Mouse (Mus musculus) forebrain, embryonic 11.5 days (tissue): ENCODE data around the gene Atp6ap1l. TPM values are rescaled to one million over a fixed set of nuclear protein-coding genes. Genes with fewer than 3 reads are reported as not detected.

ENCODE experiments used
- ATAC-seq: fragments of 200-750 bp; cut with Nextera tagmentation; replicated peaks from 2 replicates; pipeline ENCODE4 v1.8.0; 2017; ENCODE audit warnings: moderate TSS enrichment; ENCODE audit not compliant: low FRiP score
- DNase-seq: peaks from one replicate; pipeline ENCODE4 v3.0.0-alpha.2; 2017; ENCODE audit warnings: low spot score
- H3K27ac ChIP-seq: fragments of 300-500 bp; sonication (generic); 2 replicates; pipeline ENCODE4 v1.5.1; 2014; ENCODE audit warnings: low read depth, low read length
- H3K27me3 ChIP-seq: fragments of 300-500 bp; sonication (generic); 2 replicates; pipeline ENCODE4 v1.6.1; 2014; ENCODE audit warnings: mild to moderate bottlenecking, low read length, mixed read lengths; ENCODE audit not compliant: control insufficient read depth, insufficient read depth
- H3K36me3 ChIP-seq: fragments of 300-500 bp; sonication (generic); 2 replicates; pipeline ENCODE4 v1.6.1; 2014; ENCODE audit warnings: mild to moderate bottlenecking, low read length, moderate library complexity, mixed read lengths; ENCODE audit not compliant: control insufficient read depth, insufficient read depth
- H3K4me1 ChIP-seq: fragments of 300-500 bp; sonication (generic); replicated peaks from 2 replicates; pipeline ENCODE4 v1.6.1; 2014; ENCODE audit warnings: low read length, mixed read lengths; ENCODE audit not compliant: control insufficient read depth, insufficient read depth
- H3K4me2 ChIP-seq: fragments of 300-500 bp; sonication (generic); 2 replicates; pipeline ENCODE4 v1.6.1; 2014; ENCODE audit warnings: low read depth, mild to moderate bottlenecking, low read length, moderate library complexity, mixed read lengths; ENCODE audit not compliant: severe bottlenecking
- H3K4me3 ChIP-seq: fragments of 300-500 bp; sonication (generic); 2 replicates; pipeline ENCODE4 v1.5.1; 2014; ENCODE audit warnings: low read depth, low read length
- H3K9ac ChIP-seq: fragments of 300-500 bp; sonication (generic); 2 replicates; pipeline ENCODE4 v1.6.1; 2014; ENCODE audit warnings: low read length
- H3K9me3 ChIP-seq: fragments of 300-500 bp; sonication (generic); 2 replicates; pipeline ENCODE4 v1.6.1; 2016; ENCODE audit warnings: low read length, mixed read lengths; ENCODE audit not compliant: control insufficient read depth
- WGBS: fragments of 180-500 bp; shearing (Covaris S2); extraction: QIAGEN DNeasy Blood & Tissue Kit; methylation state at CpG from one replicate; pipeline ENCODE4 v1.1.7; 2014; 5-methylcytosine and 5-hydroxymethylcytosine counted together
- polyA plus RNA-seq: library from polyadenylated mRNA; unstranded; fragments of >200 nt; fragmentation: Nextera tagmentation; extraction: Ambion mirVana; gene quantifications from 2 replicates; pipeline ENCODE4 v1.2.1, GENCODE M21; 2014

Atp6ap1l gene
- polyA plus RNA-seq, 1 experiment from 2014 or later: 0.45 TPM

GRCm38 (mm10) chr13:90871579-90871978, 33.6 kb downstream of the Atp6ap1l start:
- no peak overlapping the region for H3K4me3 ChIP-seq
- no peaks in the 10 kb centered on the region for H3K27me3 ChIP-seq
- no peak overlapping the region for H3K27ac ChIP-seq
- no peak overlapping the region for H3K4me2 ChIP-seq
- ATAC-seq (no peak), DNase-seq (no peak)
- H3K9me3 ChIP-seq: no peaks in the 10 kb centered on the region
- H3K4me1 ChIP-seq: no peaks in the 10 kb centered on the region
- WGBS: 57% methylated on average over 4 of the region's 4 CpGs
- no peak overlapping the region for H3K9ac ChIP-seq
- H3K36me3 ChIP-seq: no peaks in the 10 kb centered on the region

GRCm38 (mm10) chr13:90869157-90869556, 36.0 kb downstream of the Atp6ap1l start:
- Histone ChIP-seq H3K27me3 (no peaks in the 10 kb centered on the region), H3K9ac (no peak overlapping the region), H3K27ac (no peak overlapping the region), H3K4me2 (no peak overlapping the region), H3K4me1 (no peaks in the 10 kb centered on the region), H3K4me3 (no peak overlapping the region), H3K9me3 (no peaks in the 10 kb centered on the region), H3K36me3 (no peaks in the 10 kb centered on the region)
- ATAC-seq: no peak
- 17% methylated on average over 4 of the region's 4 CpGs for WGBS
- no peak for DNase-seq

DNA sequence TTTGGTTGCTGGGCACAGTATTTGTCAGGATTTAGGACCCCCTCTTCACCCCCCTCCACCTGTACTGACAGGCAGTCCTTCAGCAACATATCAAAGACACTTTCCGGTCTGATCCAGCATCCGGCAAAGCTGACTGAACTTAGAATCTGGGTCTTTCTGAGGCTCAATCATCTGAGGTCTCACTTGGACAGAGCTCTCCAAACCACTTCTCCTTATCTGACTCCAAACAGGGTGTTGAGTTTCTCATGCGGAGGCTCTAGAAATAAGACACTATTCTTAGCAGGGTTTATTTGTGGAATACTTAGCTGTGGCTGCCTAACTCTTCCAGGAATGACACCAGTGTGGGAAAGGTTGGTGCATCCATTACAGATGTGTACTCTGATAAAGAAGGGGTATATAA, 43.0 kb downstream of the Atp6ap1l start:
- Histone ChIP-seq H3K4me3 (no peak overlapping the region), H3K9me3 (no peaks in the 10 kb centered on the region), H3K4me1 (no peaks in the 10 kb centered on the region), H3K27me3 (no peaks in the 10 kb centered on the region), H3K36me3 (no peaks in the 10 kb centered on the region), H3K27ac (no peak overlapping the region), H3K4me2 (no peak overlapping the region), H3K9ac (no peak overlapping the region)
- DNase-seq (no peak), ATAC-seq (no peak)
- WGBS: 88% methylated on average over 3 of the region's 3 CpGs

DNA sequence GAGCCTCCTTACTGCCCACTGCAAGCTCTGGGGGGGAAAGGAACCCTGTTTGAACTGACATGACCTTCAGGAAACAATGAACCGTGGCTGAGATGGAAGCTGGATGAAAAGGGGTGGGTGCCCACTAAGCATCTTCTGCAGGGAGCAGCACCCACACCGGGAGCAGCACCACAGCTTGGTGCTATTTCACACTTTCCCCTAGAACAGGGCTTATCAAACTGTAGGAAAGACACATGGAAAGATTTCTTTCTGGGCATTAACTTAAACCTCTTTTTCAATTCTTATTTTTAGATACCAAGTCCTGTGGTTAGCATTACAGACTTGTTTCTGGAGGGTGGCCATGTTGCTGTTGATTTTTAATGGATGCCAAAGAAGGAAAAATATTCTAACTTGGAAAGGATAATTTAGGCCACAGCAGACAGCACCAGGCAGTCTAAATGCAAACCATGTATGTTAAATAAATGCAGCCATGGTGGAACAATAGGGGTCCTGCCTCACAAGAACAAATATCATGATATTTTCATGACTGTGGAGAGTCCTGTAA, 44.2 kb downstream of the Atp6ap1l start:
- 87% methylated on average over 2 of the region's 2 CpGs for WGBS
- Histone ChIP-seq H3K4me3 (no peak overlapping the region), H3K27me3 (no peaks in the 10 kb centered on the region), H3K4me1 (no peaks in the 10 kb centered on the region), H3K36me3 (no peaks in the 10 kb centered on the region), H3K4me2 (no peak overlapping the region), H3K27ac (no peak overlapping the region), H3K9me3 (no peaks in the 10 kb centered on the region), H3K9ac (no peak overlapping the region)
- ATAC-seq (no peak), DNase-seq (no peak)

DNA sequence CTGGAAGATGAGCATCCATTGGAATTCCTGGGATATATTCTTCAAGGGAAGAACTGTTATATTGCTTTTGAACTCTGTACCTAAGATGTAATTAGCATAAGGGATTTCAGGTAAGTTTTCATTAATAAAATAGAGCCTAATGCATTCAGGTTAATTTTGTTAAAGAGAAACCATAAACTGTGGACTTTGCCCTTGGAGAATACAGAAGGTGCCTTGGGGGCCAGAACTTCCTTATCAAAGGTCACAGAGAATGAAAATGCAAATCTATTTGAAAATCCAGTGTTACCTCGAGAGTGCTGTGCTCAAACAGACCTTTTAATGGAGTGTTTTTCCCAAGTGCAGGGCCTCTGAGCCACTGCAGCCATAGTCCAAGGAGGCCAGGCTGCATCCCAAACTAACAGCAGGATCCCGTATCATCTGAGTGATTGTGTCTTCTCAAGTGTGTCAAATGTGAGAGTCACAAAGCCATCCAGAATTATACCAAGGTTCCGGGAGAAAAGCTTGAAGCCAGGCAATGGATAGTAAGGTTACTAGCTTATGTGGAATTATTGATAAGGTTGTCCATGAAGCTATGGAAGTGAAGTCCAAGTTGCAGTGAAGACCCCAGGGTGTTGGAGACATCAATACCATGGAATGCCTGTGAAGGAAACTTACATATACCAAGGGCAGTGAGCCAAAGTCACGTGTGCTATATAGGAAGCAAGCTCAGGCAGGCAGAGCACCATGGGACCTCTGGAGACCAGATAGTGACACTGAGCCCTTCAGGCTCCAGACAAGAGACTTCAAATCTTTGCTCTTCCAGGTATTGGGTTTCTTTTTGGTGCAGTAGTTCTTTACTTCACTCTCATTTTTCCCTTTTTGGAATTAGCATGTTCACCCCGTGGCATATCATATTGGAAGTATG, 52.2 kb downstream of the Atp6ap1l start:
- no peak overlapping the region for H3K4me2 ChIP-seq
- H3K9me3 ChIP-seq: no peaks in the 10 kb centered on the region
- ATAC-seq: no peak
- H3K36me3 ChIP-seq: no peaks in the 10 kb centered on the region
- H3K4me3 ChIP-seq: no peak overlapping the region
- H3K9ac ChIP-seq: no peak overlapping the region
- no peaks in the 10 kb centered on the region for H3K4me1 ChIP-seq
- 81% methylated on average over 5 of the region's 5 CpGs for WGBS
- no peaks in the 10 kb centered on the region for H3K27me3 ChIP-seq
- DNase-seq: no peak
- H3K27ac ChIP-seq: no peak overlapping the region

DNA sequence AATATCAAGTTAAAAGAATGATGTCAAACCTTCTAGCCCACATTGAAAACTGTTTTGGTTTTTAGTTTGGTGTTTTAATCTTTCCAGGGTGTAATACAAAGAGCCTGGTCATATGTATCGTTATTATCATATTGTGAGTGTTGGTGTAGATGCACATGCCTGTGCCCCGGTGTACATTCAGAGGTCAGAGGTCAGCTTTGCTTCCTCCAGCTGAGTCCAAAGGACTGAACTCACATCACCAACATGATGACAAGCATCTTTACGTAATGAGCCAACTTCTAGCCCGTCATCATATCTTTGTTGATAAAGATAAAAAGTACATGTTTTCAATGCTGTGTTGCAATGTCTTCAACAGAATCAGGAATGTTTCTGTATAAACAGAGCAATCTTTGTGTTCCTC, 53.4 kb downstream of the Atp6ap1l start:
- 88% methylated on average over 4 of the region's 4 CpGs for WGBS
- no peak for ATAC-seq
- no peak overlapping the region for H3K4me2 ChIP-seq
- no peaks in the 10 kb centered on the region for H3K27me3 ChIP-seq
- no peaks in the 10 kb centered on the region for H3K36me3 ChIP-seq
- no peaks in the 10 kb centered on the region for H3K9me3 ChIP-seq
- no peak overlapping the region for H3K27ac ChIP-seq
- DNase-seq: no peak
- H3K4me3 ChIP-seq: no peak overlapping the region
- no peaks in the 10 kb centered on the region for H3K4me1 ChIP-seq
- no peak overlapping the region for H3K9ac ChIP-seq

- Histone ChIP-seq H3K27me3 (no peaks in the 10 kb centered on the region), H3K36me3 (no peaks in the 10 kb centered on the region), H3K4me3 (no peak overlapping the region), H3K9me3 (no peaks in the 10 kb centered on the region), H3K27ac (no peak overlapping the region), H3K4me2 (no peak overlapping the region), H3K9ac (no peak overlapping the region), H3K4me1 (no peaks in the 10 kb centered on the region)
- ATAC-seq (no peak), DNase-seq (no peak)
Measured at GRCm38 (mm10) chr13:90844191-90844590, 61.0 kb downstream of the Atp6ap1l start.

DNA sequence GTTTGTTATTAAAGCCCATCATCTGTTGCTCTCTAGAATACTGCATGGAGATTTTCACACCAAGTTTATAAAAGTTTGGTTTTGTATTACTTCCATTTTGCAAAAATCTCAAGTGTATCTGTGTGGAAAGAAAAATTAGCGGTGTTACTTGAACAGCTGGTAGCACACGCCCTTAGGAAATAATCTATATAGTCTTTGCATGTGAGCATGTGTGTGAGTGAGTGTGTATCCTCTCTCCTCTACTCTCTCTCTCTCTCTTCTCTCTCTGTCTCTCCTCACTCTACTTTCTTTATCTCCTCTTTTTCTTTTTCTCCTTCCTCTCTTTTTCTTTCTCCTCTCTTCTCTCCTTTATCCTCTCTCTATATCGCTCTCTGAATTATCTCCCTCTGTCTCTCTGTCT, 61.7 kb downstream of the Atp6ap1l start:
- Histone ChIP-seq H3K4me3 (no peak overlapping the region), H3K4me2 (no peak overlapping the region), H3K9ac (no peak overlapping the region), H3K27ac (no peak overlapping the region), H3K4me1 (no peaks in the 10 kb centered on the region), H3K36me3 (no peaks in the 10 kb centered on the region), H3K9me3 (no peaks in the 10 kb centered on the region), H3K27me3 (no peaks in the 10 kb centered on the region)
- WGBS: 92% methylated on average over 3 of the region's 3 CpGs
- no peak for DNase-seq
- ATAC-seq: no peak

DNA sequence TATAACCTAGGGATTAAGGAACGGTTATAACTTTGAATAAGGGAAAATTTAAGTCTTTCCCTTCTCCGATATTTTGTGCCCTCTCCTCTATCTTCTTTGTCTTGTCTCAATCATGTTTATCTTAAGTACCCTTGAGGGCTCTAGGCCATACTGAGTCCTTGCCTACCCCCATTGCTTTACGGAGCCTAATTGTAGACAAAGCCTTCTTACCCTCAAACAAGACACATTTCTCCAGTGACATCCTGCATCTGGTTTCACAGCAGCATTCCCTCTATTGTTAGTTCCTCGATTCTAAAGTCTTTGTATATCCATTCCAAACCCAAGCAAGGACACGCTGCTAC, 64.0 kb downstream of the Atp6ap1l start:
- Histone ChIP-seq H3K36me3 (no peaks in the 10 kb centered on the region), H3K4me2 (no peak overlapping the region), H3K4me3 (no peak overlapping the region), H3K27me3 (no peaks in the 10 kb centered on the region), H3K9ac (no peak overlapping the region), H3K9me3 (no peaks in the 10 kb centered on the region), H3K4me1 (no peaks in the 10 kb centered on the region), H3K27ac (no peak overlapping the region)
- ATAC-seq (peak; percentile 28; the same call in 1 of the 2 replicates), DNase-seq (no peak)
- 52% methylated on average over 5 of the region's 5 CpGs for WGBS
